Mouse (Mus musculus) ES-E14 (cell line): ENCODE measurements around the gene Tent5c.

ENCODE experiments used
- CHD2 ChIP-seq: IDR thresholded peaks from 2 replicates; pipeline ENCODE4 v1.6.1; 2014; ENCODE audit warnings: mild to moderate bottlenecking, low read depth, low read length, inconsistent platforms
- MAFK ChIP-seq: IDR thresholded peaks from 2 replicates; pipeline ENCODE4 v1.6.1; 2014; ENCODE audit warnings: mild to moderate bottlenecking, low read depth, low read length, inconsistent platforms; ENCODE audit not compliant: insufficient read depth
- ZC3H11A ChIP-seq: IDR thresholded peaks from 2 replicates; pipeline ENCODE4 v1.6.1; 2012; ENCODE audit warnings: low read depth, mild to moderate bottlenecking, inconsistent platforms, low read length, borderline replicate concordance

DNA sequence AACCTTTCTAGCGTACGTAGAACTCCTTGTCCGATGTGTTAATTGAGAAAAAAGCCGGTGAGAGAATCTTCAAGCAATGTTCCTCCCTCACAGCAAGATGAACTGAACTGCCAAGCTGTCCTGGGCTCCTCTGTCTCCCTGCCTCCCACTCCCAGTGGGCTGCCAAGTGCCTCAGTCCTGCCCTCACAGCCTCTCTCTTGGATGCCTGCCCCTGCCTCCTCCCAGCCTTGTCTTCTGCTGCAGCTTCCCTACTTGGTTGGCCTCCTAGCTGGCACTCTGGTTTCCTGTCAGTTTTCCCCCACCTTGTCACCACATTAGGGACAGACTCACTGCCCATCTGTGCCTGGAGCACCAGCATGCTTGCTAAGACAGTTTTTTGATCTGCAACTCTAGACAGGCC is 86.5 kb downstream of the Tent5c start:
- TF ChIP-seq CHD2 = no peak
- no peak for TF ChIP-seq MAFK
- TF ChIP-seq ZC3H11A = no peak
